Mouse (Mus musculus) E14TG2a.4 (cell line): Measurements from ENCODE around the gene Cdc42ep3.
A peak's percentile ranks its signal among the peaks of the same experiment; 100 is the strongest.

Experiments
- H3K27me3 ChIP-seq: 2 replicates; pipeline ENCODE4 v1.6.1; 2014; ENCODE audit warnings: low read length, control low read depth; ENCODE audit not compliant: insufficient read depth
- H3K36me3 ChIP-seq: 2 replicates; pipeline ENCODE4 v1.6.1; 2014; ENCODE audit warnings: low read length, control low read depth; ENCODE audit not compliant: insufficient read depth
- H3K4me1 ChIP-seq: replicated peaks from 2 replicates; pipeline ENCODE4 v1.6.1; 2014; ENCODE audit warnings: low read depth, low read length, control low read depth
- H3K4me3 ChIP-seq: replicated peaks from 2 replicates; pipeline ENCODE4 v1.5.1; 2014; ENCODE audit warnings: mild to moderate bottlenecking, low read length
- H3K9me3 ChIP-seq: 2 replicates; pipeline ENCODE4 v1.6.1; 2014; ENCODE audit warnings: low read length, control low read depth
- CTCF ChIP-seq: conservative IDR thresholded peaks from 2 replicates; pipeline ENCODE4 v1.5.1; 2014; ENCODE audit warnings: low read length
- NANOG ChIP-seq: IDR thresholded peaks from 2 replicates; pipeline ENCODE4 v1.6.1; 2014; ENCODE audit warnings: borderline replicate concordance, low read length, mixed read lengths
- POU5F1 ChIP-seq: IDR thresholded peaks from 2 replicates; pipeline ENCODE4 v1.6.1; 2014; ENCODE audit warnings: low read length, borderline replicate concordance

Cdc42ep3 gene

DNA sequence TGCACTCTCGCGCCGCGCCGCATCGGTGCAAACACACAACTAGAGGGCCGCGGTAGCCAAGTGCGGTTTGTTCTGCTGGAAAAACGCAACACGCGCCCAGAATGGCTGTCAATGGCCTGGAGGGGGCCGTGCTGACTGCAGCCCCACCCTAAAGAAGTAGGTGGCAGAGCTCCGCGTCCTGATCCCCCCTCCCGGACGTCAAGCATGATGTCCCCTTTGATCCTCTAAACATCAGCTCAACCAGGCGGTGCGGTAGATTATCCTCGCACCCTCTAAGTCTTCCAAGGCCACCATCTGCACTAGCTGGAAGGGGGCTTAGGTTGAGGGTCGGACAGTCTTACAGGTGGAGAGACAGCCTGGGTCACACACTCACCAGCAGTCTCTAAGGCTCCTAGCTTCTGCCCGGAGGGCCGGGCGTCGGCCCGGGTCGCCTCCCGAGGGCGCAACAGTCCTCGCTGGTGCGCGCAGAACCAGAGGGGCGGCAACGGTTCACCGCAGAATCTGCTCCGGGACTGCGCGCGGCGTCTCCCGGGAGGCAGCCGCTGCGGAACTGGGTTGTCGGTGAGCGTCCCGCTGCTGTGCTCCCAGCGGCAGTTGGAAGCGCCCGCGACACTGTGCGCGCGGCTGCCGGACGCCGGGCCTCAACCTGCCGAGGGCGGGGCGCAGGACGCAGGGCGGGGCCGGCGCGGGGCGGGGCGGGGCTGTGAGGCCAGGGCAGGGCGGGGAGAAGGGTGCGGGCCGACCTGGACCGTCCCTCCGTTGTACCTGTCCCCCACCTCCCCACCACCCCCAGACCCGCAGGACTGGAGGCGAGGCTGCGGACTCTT is at the start of gene Cdc42ep3:
TSS of gene Cdc42ep3 (minus strand) at position 648 of the 827 bp plus-strand sequence.
- TF ChIP-seq POU5F1 (no peak), NANOG (no peak), CTCF (no peak)
- Histone ChIP-seq H3K4me1 (peaks cover 29% of the 10 kb centered on the region), H3K9me3 (no peaks in the 10 kb centered on the region), H3K27me3 (peaks cover 56% of the 10 kb centered on the region), H3K4me3 (peak within 1 kb of the TSS; percentile 86), H3K36me3 (peaks cover 2% of the 10 kb centered on the region; the same call in 1 of the 2 replicates)

DNA sequence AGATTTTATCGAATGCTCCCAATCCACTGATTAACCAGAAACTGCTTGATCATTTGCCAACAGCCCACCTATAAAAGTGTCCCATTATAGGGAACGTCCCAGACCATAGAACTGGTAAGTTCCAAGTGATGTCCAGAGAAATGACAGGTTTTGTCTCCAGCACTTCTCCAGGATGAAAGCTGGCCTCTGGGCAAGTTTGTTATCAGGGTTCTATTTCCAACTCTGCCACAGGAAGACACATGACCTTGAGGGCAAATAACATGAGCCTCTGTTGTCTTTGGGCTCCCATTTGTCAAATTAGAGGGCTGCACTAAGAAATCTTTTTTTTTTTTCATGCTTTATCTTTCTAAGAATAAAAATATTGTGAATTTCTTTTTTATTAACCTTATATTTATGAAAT is 45.5 kb upstream of the Cdc42ep3 start:
- TF ChIP-seq CTCF (no peak), POU5F1 (no peak), NANOG (no peak)
- Histone ChIP-seq H3K27me3 (no peaks in the 10 kb centered on the region), H3K36me3 (no peaks in the 10 kb centered on the region), H3K4me1 (no peaks in the 10 kb centered on the region), H3K4me3 (no peak overlapping the region), H3K9me3 (no peaks in the 10 kb centered on the region)

DNA sequence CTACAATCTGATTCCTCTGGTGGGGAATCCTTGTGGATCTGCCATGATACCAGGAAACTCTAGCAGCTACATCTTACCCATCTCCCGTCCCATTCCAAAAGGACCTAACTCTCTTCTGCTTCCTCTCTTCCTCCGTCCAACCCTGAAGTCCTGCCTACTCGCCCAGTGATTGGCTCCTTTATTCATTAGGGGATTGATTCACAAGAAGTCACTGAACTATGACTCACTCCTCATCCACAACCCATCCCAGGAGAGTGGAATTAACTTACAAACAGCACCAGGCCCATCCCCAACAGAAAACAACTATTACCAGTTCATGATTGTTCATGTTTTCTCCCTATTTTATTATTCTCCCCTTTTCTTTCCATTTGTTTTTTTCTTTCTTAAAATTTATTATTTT is 43.5 kb upstream of the Cdc42ep3 start:
- TF ChIP-seq NANOG: no peak
- TF ChIP-seq CTCF: no peak
- no peak for TF ChIP-seq POU5F1

DNA sequence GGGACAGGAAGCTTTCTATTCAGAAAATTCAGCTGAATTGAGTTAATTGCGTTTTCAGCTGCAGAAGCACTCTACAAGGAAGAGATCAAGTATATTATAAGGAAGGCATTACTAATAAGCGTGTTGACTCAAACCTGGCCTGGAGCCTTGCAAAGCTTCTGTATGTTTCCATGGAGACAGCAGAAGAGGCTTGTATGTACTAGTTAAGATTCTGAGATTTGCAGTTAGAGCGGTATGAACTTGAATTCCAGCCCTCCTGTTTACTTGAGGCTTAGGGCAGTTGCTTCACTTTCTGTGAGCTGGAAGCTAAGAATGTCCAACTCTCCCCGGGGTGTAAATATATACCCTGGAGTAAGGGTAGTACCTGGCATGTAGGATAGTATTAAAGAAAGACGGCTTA is 39.9 kb upstream of the Cdc42ep3 start:
- Histone ChIP-seq H3K9me3 (no peaks in the 10 kb centered on the region), H3K4me1 (no peaks in the 10 kb centered on the region), H3K4me3 (no peak overlapping the region), H3K36me3 (no peaks in the 10 kb centered on the region), H3K27me3 (no peaks in the 10 kb centered on the region)
- no peak for TF ChIP-seq POU5F1
- no peak for TF ChIP-seq CTCF
- TF ChIP-seq NANOG: no peak

More for the DNA sequence above, 43.5 kb upstream of the Cdc42ep3 start:
- Histone ChIP-seq H3K4me1 (no peaks in the 10 kb centered on the region), H3K4me3 (no peak overlapping the region), H3K27me3 (no peaks in the 10 kb centered on the region), H3K36me3 (no peaks in the 10 kb centered on the region), H3K9me3 (no peaks in the 10 kb centered on the region)

DNA sequence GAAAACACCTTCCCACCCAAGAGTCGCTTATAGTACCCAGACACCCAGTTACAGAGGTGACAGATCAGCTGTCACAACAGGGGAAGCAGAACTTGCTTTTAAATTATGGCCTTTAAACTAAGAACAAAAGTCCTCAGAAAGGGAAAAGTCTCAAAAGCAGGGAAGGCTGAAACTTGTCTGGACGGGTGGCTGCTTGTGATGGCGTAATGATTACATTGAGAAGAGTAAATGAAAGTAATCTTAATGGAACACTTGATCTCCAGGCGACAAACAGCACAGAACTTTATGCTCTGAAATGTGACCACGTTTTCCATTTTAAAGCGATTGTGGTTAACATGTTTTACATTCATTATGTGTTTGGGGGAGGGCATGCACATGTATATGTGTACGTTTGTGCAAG is 39.0 kb upstream of the Cdc42ep3 start:
- no peak for TF ChIP-seq NANOG
- no peak for TF ChIP-seq CTCF
- no peak for TF ChIP-seq POU5F1
- Histone ChIP-seq H3K27me3 (no peaks in the 10 kb centered on the region), H3K9me3 (no peaks in the 10 kb centered on the region), H3K36me3 (no peaks in the 10 kb centered on the region), H3K4me1 (no peaks in the 10 kb centered on the region), H3K4me3 (no peak overlapping the region)

DNA sequence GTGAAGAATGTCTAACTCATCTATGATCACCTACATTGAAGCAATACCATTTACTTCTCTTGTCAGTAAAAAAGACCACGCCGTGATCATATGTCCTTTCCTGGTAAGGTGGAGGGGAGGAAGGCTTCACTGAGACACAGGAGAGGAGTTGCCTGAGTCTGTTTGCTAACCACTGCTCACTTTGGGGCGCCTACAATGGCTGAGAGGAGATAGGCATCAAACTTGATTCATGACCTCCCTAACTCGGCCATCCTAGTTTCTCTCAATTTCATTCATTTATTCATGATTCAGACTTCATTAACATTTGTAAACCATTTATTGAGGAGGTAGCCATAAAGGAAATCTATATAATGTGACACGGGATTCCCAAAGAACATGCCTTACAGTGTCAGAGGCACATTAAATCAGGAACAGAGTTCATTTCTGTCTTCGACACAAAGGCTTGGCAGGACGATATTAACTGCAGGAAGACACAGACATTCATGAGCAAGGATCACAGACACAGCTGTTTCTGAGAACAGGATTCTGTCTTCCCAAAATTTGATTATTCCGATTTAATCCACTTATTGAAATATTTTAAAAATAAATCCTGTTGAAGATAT is 32.7 kb upstream of the Cdc42ep3 start:
- Histone ChIP-seq H3K27me3 (no peaks in the 10 kb centered on the region), H3K4me1 (no peaks in the 10 kb centered on the region), H3K9me3 (no peaks in the 10 kb centered on the region), H3K4me3 (no peak overlapping the region), H3K36me3 (no peaks in the 10 kb centered on the region)
- TF ChIP-seq NANOG (no peak), CTCF (no peak), POU5F1 (no peak)

DNA sequence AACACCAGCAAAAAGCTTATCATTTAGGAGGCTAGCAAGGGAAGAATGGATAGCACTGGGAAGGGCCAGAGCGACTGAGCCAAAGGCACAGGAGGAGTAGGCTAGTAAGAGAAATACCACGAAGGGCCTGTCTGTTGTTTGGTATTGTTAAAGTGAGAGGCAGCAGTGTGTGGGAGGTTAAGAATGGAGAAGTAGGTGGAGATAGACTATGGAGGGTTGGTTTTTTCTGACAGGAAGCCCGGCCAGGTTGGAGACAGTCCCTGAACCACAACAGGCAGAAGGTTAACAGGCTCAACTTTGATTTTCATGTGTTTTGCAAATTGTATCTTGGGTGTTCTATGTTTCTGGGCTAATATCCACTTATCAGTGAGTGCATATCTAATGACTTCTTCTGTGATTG is 26.6 kb upstream of the Cdc42ep3 start:
- H3K9me3 ChIP-seq: no peaks in the 10 kb centered on the region
- H3K4me3 ChIP-seq: no peak overlapping the region
- TF ChIP-seq POU5F1 (no peak), NANOG (no peak), CTCF (no peak)
- H3K36me3 ChIP-seq: no peaks in the 10 kb centered on the region
- no peaks in the 10 kb centered on the region for H3K27me3 ChIP-seq
- no peaks in the 10 kb centered on the region for H3K4me1 ChIP-seq

DNA sequence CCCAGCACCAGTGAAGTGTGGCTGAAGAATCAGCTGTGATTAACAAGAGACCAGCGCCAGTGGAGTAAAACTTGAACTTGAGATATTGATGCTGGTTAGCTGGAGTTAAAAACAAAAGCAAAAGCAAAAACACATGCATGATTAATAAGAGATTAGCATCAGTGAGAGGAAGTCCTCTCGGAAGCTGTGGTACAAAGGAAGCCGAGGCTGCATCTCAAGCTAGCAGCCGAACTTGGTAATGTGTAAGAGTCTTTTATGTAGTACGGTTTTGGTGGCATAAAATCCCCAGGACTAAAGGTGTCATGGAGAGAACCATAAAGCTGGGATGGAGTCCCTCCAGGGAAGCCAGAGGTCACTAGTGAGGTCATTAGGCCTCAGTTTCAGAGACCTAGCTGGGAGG is 24.3 kb upstream of the Cdc42ep3 start:
- no peaks in the 10 kb centered on the region for H3K27me3 ChIP-seq
- TF ChIP-seq NANOG (no peak), CTCF (no peak)
- no peaks in the 10 kb centered on the region for H3K9me3 ChIP-seq
- H3K4me3 ChIP-seq: no peak overlapping the region
- no peaks in the 10 kb centered on the region for H3K36me3 ChIP-seq
- H3K4me1 ChIP-seq: no peaks in the 10 kb centered on the region
